Mouse (Mus musculus) kidney, embryonic 16.5 days (tissue): ENCODE measurements at regions not wholly inside any gene's neighbourhood (a gene's known extent, or its start where the extent isn't known, plus 50 kb on each side); places are given as distances from the start of the nearest gene placed in this dataset.
"Not testable (repeated sequence)": the region's sequence is repeated elsewhere in the genome, so short reads cannot be mapped to it uniquely, and the experiment has no call there.

Experiments
- ATAC-seq: fragments of 200-750 bp; cut with Nextera tagmentation; 2 replicates; pipeline ENCODE4 v1.8.0; 2017; ENCODE audit warnings: moderate TSS enrichment; ENCODE audit not compliant: low FRiP score, low TSS enrichment
- H3K27ac ChIP-seq: fragments of 300-500 bp; sonication (generic); 2 replicates; pipeline ENCODE4 v1.5.1; 2014; ENCODE audit warnings: low read length
- H3K27me3 ChIP-seq: fragments of 300-500 bp; sonication (generic); 2 replicates; pipeline ENCODE4 v1.6.1; 2014; ENCODE audit warnings: low read length, control low read depth, mixed read lengths; ENCODE audit not compliant: insufficient read depth
- H3K36me3 ChIP-seq: fragments of 300-500 bp; sonication (generic); 2 replicates; pipeline ENCODE4 v1.6.1; 2014; ENCODE audit warnings: low read length, control low read depth, mixed read lengths; ENCODE audit not compliant: insufficient read depth
- H3K4me1 ChIP-seq: fragments of 300-500 bp; sonication (generic); 2 replicates; pipeline ENCODE4 v1.6.1; 2014; ENCODE audit warnings: low read length, control low read depth, mixed read lengths; ENCODE audit not compliant: insufficient read depth
- H3K4me2 ChIP-seq: fragments of 300-500 bp; sonication (generic); replicated peaks from 2 replicates; pipeline ENCODE4 v1.6.1; 2014; ENCODE audit warnings: low read depth, low read length
- H3K4me3 ChIP-seq: fragments of 300-500 bp; sonication (generic); 2 replicates; pipeline ENCODE4 v1.5.1; 2014; ENCODE audit warnings: mild to moderate bottlenecking, low read length
- H3K9ac ChIP-seq: fragments of 300-500 bp; sonication (generic); replicated peaks from 2 replicates; pipeline ENCODE4 v1.6.1; 2014; ENCODE audit warnings: low read length
- H3K9me3 ChIP-seq: fragments of 300-500 bp; sonication (generic); 2 replicates; pipeline ENCODE4 v1.6.1; 2016; ENCODE audit warnings: low read length, control low read depth
- WGBS: fragments of 180-500 bp; shearing (Covaris S2); extraction: QIAGEN DNeasy Blood & Tissue Kit; methylation state at CpG from one replicate; pipeline ENCODE4 v1.1.7; 2014; 5-methylcytosine and 5-hydroxymethylcytosine counted together

- H3K9ac ChIP-seq: no peak overlapping the region
- no peaks in the 10 kb centered on the region for H3K36me3 ChIP-seq
- H3K4me3 ChIP-seq: no peak overlapping the region
- H3K9me3 ChIP-seq: 0 out of 2 replicates have a peak, but pooled peaks cover 3% of the 10 kb centered on the region
- ATAC-seq: no peak
- no peak overlapping the region for H3K4me2 ChIP-seq
- no peaks in the 10 kb centered on the region for H3K27me3 ChIP-seq
- 91% methylated on average over 9 of the region's 9 CpGs for WGBS
- H3K4me1 ChIP-seq: peaks cover under 1% of the 10 kb centered on the region; the same call in 1 of the 2 replicates
- H3K27ac ChIP-seq: no peak overlapping the region
Observed at GRCm38 (mm10) chr3:149069436-149069835, 79.1 kb upstream of the Adgrl2 start.

GRCm38 (mm10) chr3:149068821-149069220 lies 78.5 kb upstream of the Adgrl2 start:
- no peak for ATAC-seq
- no peaks in the 10 kb centered on the region for H3K36me3 ChIP-seq
- 0 out of 2 replicates have a peak, but pooled peaks cover 3% of the 10 kb centered on the region for H3K9me3 ChIP-seq
- H3K9ac ChIP-seq: no peak overlapping the region
- no peak overlapping the region for H3K4me3 ChIP-seq
- H3K27ac ChIP-seq: no peak overlapping the region
- no peaks in the 10 kb centered on the region for H3K4me1 ChIP-seq
- no peak overlapping the region for H3K4me2 ChIP-seq
- WGBS: 70% methylated on average over 7 of the region's 7 CpGs
- no peaks in the 10 kb centered on the region for H3K27me3 ChIP-seq

- ATAC-seq: no peak
- H3K9ac ChIP-seq: no peak overlapping the region
- H3K9me3 ChIP-seq: 0 out of 2 replicates have a peak, but pooled peaks cover 3% of the 10 kb centered on the region
- H3K4me2 ChIP-seq: no peak overlapping the region
- H3K27ac ChIP-seq: no peak overlapping the region
- 80% methylated on average over 7 of the region's 7 CpGs for WGBS
- H3K4me1 ChIP-seq: no peaks in the 10 kb centered on the region
- no peaks in the 10 kb centered on the region for H3K36me3 ChIP-seq
- H3K27me3 ChIP-seq: no peaks in the 10 kb centered on the region
- H3K4me3 ChIP-seq: no peak overlapping the region
Observed at GRCm38 (mm10) chr3:149067758-149068157, 77.4 kb upstream of the Adgrl2 start.

GRCm38 (mm10) chr3:149055077-149055476 lies 64.7 kb upstream of the Adgrl2 start:
- 23% methylated on average over 12 of the region's 12 CpGs for WGBS

GRCm38 (mm10) chr3:149052295-149052902 lies 62.0 kb upstream of the Adgrl2 start:
- not testable (repeated sequence) for H3K9me3 ChIP-seq, H3K4me3 ChIP-seq, H3K27ac ChIP-seq, ATAC-seq, H3K4me1 ChIP-seq, H3K36me3 ChIP-seq, H3K27me3 ChIP-seq, H3K4me2 ChIP-seq, H3K9ac ChIP-seq
- 98% methylated on average over 1 of the region's 1 CpGs for WGBS

More at GRCm38 (mm10) chr3:149055077-149055476, 64.7 kb upstream of the Adgrl2 start:
- no peak overlapping the region for H3K27ac ChIP-seq
- no peaks in the 10 kb centered on the region for H3K27me3 ChIP-seq
- H3K4me1 ChIP-seq: no peaks in the 10 kb centered on the region
- no peak overlapping the region for H3K4me3 ChIP-seq
- no peak overlapping the region for H3K9ac ChIP-seq
- no peaks in the 10 kb centered on the region for H3K36me3 ChIP-seq
- no peaks in the 10 kb centered on the region for H3K9me3 ChIP-seq
- ATAC-seq: no peak
- H3K4me2 ChIP-seq: no peak overlapping the region

GRCm38 (mm10) chr3:149045343-149045742 lies 55.0 kb upstream of the Adgrl2 start:
- 85% methylated on average over 5 of the region's 5 CpGs for WGBS
- H3K27me3 ChIP-seq: no peaks in the 10 kb centered on the region
- no peak overlapping the region for H3K4me3 ChIP-seq
- H3K9me3 ChIP-seq: no peaks in the 10 kb centered on the region
- no peak overlapping the region for H3K27ac ChIP-seq
- ATAC-seq: no peak
- no peak overlapping the region for H3K4me2 ChIP-seq
- H3K36me3 ChIP-seq: no peaks in the 10 kb centered on the region
- H3K4me1 ChIP-seq: peaks cover 9% of the 10 kb centered on the region; the same call in 1 of the 2 replicates
- H3K9ac ChIP-seq: no peak overlapping the region

GRCm38 (mm10) chr3:149043901-149044300 lies 53.5 kb upstream of the Adgrl2 start:
- no peak overlapping the region for H3K27ac ChIP-seq
- H3K4me1 ChIP-seq: peaks cover 9% of the 10 kb centered on the region; the same call in 1 of the 2 replicates
- H3K9ac ChIP-seq: no peak overlapping the region
- WGBS: 83% methylated on average over 4 of the region's 4 CpGs
- no peak for ATAC-seq
- H3K4me2 ChIP-seq: no peak overlapping the region
- H3K9me3 ChIP-seq: no peaks in the 10 kb centered on the region
- no peak overlapping the region for H3K4me3 ChIP-seq
- H3K27me3 ChIP-seq: no peaks in the 10 kb centered on the region
- H3K36me3 ChIP-seq: no peaks in the 10 kb centered on the region

- Histone ChIP-seq H3K4me2 (no peak overlapping the region), H3K4me1 (peaks cover 9% of the 10 kb centered on the region; the same call in 1 of the 2 replicates), H3K9me3 (no peaks in the 10 kb centered on the region), H3K36me3 (no peaks in the 10 kb centered on the region), H3K9ac (no peak overlapping the region), H3K4me3 (no peak overlapping the region), H3K27ac (no peak overlapping the region), H3K27me3 (no peaks in the 10 kb centered on the region)
- WGBS: 46% methylated on average over 9 of the region's 9 CpGs
- ATAC-seq: no peak
Observed at GRCm38 (mm10) chr3:149042527-149042926, 52.2 kb upstream of the Adgrl2 start.

GRCm38 (mm10) chr3:149041188-149041587 lies 50.8 kb upstream of the Adgrl2 start:
- no peak for ATAC-seq
- Histone ChIP-seq H3K27me3 (no peaks in the 10 kb centered on the region), H3K36me3 (no peaks in the 10 kb centered on the region), H3K4me1 (peaks cover 9% of the 10 kb centered on the region; the same call in 1 of the 2 replicates), H3K27ac (no peak overlapping the region), H3K4me2 (no peak overlapping the region), H3K9ac (no peak overlapping the region), H3K4me3 (no peak overlapping the region), H3K9me3 (no peaks in the 10 kb centered on the region)
- 51% methylated on average over 3 of the region's 3 CpGs for WGBS
